Mouse (Mus musculus) lung, postnatal 0 days (tissue): ENCODE data around the gene Cfap77.

Experiments used
- CTCF ChIP-seq: IDR thresholded peaks from 2 replicates; pipeline ENCODE4 v1.5.1; 2016; ENCODE audit warnings: antibody characterized with exemption, mild to moderate bottlenecking
- EP300 ChIP-seq: IDR thresholded peaks from 2 replicates; pipeline ENCODE4 v1.6.1; 2016; ENCODE audit warnings: antibody characterized with exemption, mild to moderate bottlenecking, control low read depth

- TF ChIP-seq EP300 (no peak), CTCF (no peak)
Observed at GRCm38 (mm10) chr2:28902291-28902690, 152.6 kb downstream of the Cfap77 start.
